Mouse (Mus musculus) cerebellum, postnatal 4 days (tissue): Measurements from ENCODE around the gene Olfr1477.
"Not testable (repeated sequence)": the region's sequence is repeated elsewhere in the genome, so short reads cannot be mapped to it uniquely, and the experiment has no call there.

Experiments
- DNase-seq, 2 experiments: peaks; one replicate each; pipeline ENCODE4 v3.0.0; 2022; ENCODE audit warnings: low spot score in 2 of 2, mixed read lengths in 1 of 2

Olfr1477 gene

DNA sequence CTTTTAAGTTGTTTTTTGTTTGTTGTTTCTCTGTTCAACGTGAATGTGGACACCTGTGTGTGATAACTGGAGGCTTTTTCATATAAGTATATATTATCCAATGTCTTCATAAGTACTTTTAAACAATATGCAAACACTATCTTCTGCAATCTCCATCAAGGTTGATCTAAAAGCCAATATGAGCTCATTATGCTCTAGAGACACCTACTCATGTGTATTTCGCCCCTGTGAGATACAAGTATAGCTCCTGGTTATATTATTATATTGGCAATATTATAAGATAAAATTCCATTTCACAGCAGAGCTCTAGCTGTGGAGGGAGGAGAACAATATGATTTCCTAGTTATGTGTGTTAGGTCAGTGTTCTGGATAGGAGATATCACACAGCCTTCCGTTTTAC, at the start of gene Olfr1477:
Gene Olfr1477 (plus strand): TSS at position 301 of the 400 bp plus-strand sequence.
- no peak for DNase-seq

- DNase-seq: no peak
Measured at GRCm38 (mm10) chr19:13455986-13456385, 44.4 kb upstream of the Olfr1477 start, which contains the start of gene Olfr1472. Gene Olfr1472, minus strand, starts transcription at chr19:13456086.

DNA sequence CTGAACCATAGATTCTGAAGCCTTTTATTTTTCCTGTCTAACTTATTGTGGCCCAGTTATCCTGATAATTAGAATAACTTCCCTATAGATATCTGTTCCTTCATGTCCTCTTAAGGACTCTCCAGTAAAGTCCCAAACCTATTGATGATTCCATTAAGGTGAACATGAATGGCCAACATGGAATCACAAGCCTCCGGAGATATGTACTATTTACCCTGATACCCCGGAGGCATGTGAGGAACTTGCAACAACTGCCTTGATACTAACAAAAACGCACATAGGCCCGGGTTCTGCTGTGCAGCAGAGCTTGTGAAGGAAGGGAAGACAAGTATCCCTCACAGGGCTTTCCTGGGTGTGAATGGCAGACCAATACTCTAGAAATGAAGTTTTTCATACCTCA, 31.1 kb upstream of the Olfr1477 start, which contains the start of gene Olfr1474:
Gene Olfr1474 (plus strand): TSS at position 301 of the 400 bp plus-strand sequence.
- DNase-seq: not testable (repeated sequence)

DNA sequence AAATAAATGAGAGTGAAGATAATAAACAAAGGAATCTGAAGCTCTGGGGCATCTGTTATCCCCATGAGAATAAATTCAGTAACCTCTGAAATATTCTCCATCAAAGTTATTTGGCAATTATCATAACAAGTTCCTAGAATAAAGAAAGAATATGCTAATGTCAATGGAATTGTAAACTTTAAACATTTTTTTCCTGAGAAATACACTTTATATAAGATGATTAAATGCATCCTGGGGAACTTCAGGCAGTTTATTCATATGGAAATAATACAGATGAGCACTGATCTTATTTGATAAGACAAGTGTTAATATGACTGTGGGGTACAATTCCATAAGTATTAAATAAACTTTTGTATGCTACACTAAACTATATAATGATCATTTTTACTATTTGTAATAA, 20.2 kb upstream of the Olfr1477 start, which contains the start of gene Olfr1475:
Gene Olfr1475 (minus strand): TSS at position 101 of the 400 bp plus-strand sequence.
- DNase-seq: no peak

GRCm38 (mm10) chr19:13527613-13528012, 27.3 kb downstream of the Olfr1477 start, which contains the start of gene Olfr1480:
Gene Olfr1480, plus strand, starts transcription at chr19:13527913.
- DNase-seq: no peak
